Mouse (Mus musculus) right cerebral cortex, adult 2 months (tissue): ENCODE measurements around the gene Taf6l.
"Not testable (repeated sequence)": the region's sequence is repeated elsewhere in the genome, so short reads cannot be mapped to it uniquely, and the experiment has no call there.

ENCODE experiments used
- DNase-seq, 2 experiments: peaks; one replicate each; pipeline ENCODE4 v3.0.0; 2021 to 2022; ENCODE audit warnings: low spot score in 2 of 2

The Taf6l gene

GRCm38 (mm10) chr19:8738911-8739310 is 47.3 kb downstream of the Taf6l start:
- DNase-seq: no peak

- DNase-seq: no peak
Observed at GRCm38 (mm10) chr19:8736160-8736467, 50.1 kb downstream of the Taf6l start.

GRCm38 (mm10) chr19:8735389-8736159 is 50.6 kb downstream of the Taf6l start, which contains the start of gene Wdr74:
TSS of gene Wdr74 (plus strand) at chr19:8735827.
- peak; percentile 95 to 98 for DNase-seq

DNA sequence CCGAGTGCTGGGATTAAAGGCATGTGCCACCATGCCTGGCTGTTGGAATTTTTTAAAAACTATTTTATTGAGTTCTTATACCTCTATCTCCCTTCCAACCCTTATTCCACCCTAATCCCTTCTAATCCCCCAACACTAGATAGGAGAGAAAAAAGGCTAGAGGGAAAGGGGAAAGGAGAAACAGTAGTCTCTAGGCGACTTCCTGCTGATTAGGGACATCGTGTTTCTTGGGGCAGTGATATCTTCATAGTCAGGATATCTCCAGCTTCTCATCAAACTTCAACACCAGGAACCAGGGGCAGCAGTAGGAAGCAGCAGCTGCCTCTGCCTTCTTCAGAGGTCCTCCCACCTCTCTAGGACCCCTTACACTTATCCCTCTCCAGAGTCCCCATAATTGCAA is 51.9 kb downstream of the Taf6l start:
- no peak for DNase-seq

- DNase-seq: not testable (repeated sequence)
Observed at GRCm38 (mm10) chr19:8728335-8729099, 57.7 kb downstream of the Taf6l start.

GRCm38 (mm10) chr19:8727495-8728114 is 58.6 kb downstream of the Taf6l start:
- DNase-seq: no peak

DNA sequence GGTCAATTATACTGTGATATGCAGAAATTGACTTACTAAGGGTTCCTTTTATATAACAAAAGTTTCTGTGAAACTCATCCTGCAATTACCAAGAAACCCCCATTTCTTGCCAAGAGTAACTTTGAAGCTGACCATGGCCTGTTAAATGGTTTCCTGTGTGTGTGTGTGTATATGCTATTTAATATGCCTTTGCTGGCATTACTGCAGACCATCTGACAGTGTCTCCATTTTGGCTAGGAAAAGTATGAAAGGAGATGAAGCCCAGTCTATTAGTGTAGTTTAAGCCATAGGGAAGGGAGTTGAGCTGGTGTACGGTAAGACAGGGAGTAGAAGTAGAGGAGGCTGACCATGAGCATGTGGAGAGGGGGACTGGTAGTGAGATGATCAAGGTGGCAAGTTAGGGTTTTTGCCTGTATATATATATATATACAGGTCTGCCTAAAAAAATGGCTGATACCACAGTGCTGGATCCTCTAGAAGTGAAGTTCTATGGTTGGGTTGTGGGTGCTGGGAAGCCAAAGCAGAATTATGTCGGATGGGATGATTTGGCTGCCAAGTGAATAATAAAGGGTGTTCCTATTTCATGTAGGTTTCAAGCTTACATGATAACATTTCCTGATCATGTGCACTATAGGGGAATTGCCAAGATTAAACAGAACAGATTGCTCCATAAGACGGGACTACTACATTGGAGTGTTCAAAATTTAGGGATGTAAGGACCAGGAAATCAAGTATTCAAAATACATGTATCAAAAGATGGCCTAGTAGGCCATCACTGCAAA is 59.4 kb downstream of the Taf6l start:
- DNase-seq: no peak

GRCm38 (mm10) chr19:8725081-8725613 is 61.1 kb downstream of the Taf6l start:
- no peak for DNase-seq
